Mouse (Mus musculus): ENCODE measurements around the gene Krt33b.

Gene Krt33b

DNA sequence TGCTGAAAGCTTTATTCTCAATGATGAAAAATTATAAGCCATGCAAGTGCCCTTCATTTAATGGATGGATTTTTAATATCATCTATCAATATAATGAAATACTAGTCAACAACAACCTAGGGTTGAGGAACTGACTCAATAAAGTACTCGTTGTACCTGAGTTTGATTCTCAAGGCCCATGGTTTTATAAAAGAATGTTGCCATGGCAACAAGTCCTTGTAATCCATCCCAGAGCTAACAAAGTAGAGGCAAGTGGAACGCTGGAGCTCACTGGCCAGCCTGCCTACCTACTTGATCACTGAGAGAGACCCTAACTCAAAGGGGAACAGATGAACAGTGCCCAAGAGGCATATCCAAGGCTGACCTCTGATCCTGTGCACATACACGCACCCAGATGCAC lies 39.1 kb downstream of the Krt33b start:
- DNase-seq = no peak

DNA sequence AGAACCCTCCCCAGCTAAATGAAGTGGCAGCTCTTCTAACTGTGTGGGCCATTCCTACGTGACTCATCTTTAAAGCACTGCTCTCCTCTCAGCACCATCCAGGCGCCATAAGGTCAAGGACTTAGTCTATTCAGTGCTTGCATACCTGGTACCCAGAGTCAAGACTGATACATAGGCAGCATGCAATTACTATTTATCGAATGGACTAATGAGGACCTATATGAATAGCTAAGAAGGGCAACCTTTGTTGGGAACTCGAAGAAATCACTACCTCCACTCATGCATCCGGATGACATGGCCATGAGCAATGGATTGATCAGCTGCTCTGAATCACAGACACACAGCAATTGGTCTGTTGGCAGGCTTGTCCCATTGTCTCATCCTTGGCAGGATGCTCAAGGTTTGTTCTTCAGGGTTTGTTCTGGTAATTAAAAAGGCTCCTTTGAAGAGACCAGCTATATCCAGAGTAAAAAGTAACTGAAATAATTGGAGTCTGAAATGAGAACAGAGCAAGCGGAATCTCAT lies 39.7 kb downstream of the Krt33b start:
- no peak for DNase-seq

DNA sequence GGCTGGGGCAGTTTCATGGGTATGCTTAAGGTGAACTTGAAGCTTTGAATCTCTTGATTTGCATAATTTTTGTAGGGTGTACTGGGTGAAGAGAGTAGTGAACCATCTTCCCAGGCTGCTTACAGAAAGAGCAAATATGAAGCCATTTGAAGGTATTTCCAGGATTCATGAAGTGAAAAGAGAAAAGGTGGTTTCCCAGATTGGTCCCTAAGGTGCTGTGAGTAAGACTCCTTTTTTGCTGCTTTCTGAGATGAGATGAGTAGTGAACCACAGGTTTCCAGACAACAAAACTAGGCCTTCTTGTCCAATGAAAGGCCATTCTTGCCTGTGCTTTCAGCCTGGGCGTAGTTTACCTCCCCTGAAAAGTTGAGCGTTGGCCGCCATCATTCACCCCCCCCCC lies 41.1 kb downstream of the Krt33b start:
- no peak for DNase-seq

DNA sequence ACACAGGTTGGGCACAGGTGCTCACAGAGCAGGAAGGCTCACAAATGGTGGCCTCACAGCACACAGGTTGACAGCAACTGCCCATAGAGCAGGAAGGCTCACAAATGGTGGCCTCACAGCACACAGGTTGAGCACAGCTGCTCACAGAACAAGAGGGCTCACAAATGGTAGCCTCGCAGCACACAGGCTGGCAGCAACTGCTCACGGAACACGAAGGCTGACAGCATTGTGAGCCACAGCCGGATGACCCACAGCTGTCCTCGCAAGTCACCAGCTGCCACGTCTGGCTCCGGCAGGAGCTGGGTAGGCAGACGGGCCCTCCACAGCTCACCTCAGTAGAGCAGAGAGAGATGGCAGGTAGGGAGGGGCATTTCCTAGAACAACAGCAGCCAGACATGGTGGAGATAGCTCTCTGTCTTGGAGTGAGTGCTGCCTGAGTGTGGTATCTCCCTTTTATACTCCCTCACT lies 43.5 kb downstream of the Krt33b start, which contains the start of gene Krtap16-1:
Gene Krtap16-1 (minus strand): TSS at position 418 of the 468 bp plus-strand sequence.
- DNase-seq = no peak

DNA sequence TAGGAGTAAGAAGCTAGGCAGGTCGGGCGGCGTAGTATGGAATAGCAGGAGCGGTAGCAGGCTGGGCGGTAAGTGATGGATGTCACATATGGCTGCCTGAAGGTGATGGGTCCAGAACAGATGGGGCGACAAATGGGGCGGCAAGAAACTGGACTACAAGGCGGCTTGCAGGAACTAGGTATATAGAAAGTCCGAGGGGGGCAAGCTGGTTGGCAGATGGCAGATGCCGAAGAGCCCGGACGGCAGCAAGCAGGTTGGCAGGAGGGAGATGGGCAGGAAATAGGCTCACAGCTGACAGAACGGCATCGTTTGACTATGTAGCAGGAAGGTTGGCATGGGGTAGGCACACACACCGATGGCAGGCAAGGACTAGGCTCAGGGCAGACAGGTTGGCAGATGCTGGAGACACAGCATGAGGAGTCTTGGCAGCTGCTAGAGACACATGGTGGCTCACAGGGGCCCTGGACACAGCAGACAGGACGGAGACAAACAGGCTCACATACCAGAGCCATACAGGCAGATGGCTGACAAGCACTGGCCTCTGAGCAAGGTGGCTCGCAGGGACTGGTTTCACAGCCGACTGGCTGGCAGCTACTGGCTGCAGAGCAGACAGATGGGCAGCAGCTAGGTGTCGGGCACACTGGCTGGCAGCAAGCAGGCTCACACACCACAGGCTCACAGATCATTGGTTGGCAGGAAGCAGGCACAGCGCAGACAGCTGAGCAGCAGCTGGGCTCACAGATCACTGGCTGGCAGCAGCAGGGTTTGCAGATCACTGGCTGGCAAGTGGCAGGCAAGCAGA lies 44.2 kb downstream of the Krt33b start:
- no peak for DNase-seq

DNA sequence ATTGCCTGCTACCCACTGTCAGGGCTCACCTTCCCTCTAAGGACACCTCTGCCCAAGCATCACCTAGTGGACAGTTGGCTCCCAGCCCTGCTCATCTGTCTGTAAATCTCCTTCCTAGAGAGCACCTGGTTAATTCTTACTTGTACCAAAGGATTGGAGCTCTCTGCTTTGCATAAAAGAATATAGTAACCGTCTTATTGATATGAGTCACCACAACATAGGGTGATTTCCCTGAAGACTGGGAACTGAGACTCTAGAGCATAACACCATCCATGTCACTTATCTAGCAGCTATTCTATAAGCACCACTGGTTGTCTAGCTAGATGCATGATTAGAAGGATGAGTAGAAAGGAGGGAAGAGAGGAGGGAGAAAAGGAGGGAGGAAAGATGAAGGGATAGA lies 46.2 kb downstream of the Krt33b start:
- DNase-seq = no peak

DNA sequence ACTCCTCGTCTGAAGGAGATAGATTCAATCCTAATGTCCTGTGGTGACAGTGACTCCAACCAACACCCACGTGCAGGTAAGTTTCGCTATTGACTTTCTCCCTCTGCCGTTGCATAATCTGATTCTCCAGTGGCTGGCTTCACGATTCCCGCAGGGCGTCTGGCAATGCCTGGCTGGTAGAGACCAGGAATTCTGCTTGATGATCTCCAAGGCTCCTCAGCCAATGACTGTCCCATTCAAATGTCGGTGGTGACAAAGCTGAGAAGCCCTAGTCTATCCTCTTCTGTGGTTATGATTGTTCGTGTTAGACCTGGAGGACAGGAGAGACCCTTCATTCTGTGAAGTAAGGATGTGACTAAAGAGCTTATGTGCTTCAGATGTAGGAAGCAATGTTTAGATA lies 46.9 kb downstream of the Krt33b start:
- DNase-seq = no peak

DNA sequence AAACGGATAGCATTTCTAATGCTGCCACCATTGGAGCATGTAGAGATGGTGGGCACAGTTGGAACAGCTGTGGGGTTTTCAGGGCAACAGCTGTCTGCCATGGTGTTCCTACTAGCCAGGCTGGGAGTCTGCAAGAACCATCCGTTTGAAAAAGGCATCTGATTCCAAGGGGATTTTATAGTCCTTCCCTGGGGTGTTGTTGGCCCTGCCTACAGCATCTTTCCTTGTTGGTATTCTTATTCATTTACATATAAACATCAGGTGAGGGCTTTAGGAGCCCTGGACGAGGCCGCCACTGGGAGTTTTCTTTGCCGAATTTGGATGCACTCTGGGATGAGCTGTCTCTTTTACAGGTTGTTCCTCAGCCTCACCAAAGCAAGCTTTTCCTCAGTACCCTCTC lies 50.7 kb downstream of the Krt33b start, which contains the start of gene Krtap29-1:
Gene Krtap29-1 (minus strand): TSS at position 101 of the 400 bp plus-strand sequence.
- no peak for DNase-seq

Data from lung, postnatal 4 days (tissue).